Mouse (Mus musculus) stomach, postnatal 0 days (tissue): ENCODE results near the gene Dlk1. TPM values are rescaled to one million over a fixed set of nuclear protein-coding genes. Genes with fewer than 3 reads are reported as not detected.
A peak's percentile ranks its signal among the peaks of the same experiment; 100 is the strongest.

ENCODE experiments used
- ATAC-seq: fragments of 200-750 bp; cut with Nextera tagmentation; 2 replicates; pipeline ENCODE4 v1.8.0; 2017; ENCODE audit not compliant: low FRiP score, low TSS enrichment
- DNase-seq: peaks from one replicate; pipeline ENCODE4 v3.0.0-alpha.2; 2016; ENCODE audit warnings: low spot score
- H3K27ac ChIP-seq: fragments of 300-500 bp; sonication (generic); replicated peaks from 2 replicates; pipeline ENCODE4 v1.5.1; 2014; ENCODE audit warnings: mild to moderate bottlenecking, control low read depth
- H3K27me3 ChIP-seq: fragments of 300-500 bp; sonication (generic); 2 replicates; pipeline ENCODE4 v1.6.1; 2014; ENCODE audit warnings: low read length; ENCODE audit not compliant: control insufficient read depth, insufficient read depth
- H3K36me3 ChIP-seq: fragments of 300-500 bp; sonication (generic); 2 replicates; pipeline ENCODE4 v1.6.1; 2014; ENCODE audit warnings: low read length, mixed read lengths; ENCODE audit not compliant: control insufficient read depth, insufficient read depth
- H3K4me1 ChIP-seq: fragments of 300-500 bp; sonication (generic); replicated peaks from 2 replicates; pipeline ENCODE4 v1.6.1; 2014; ENCODE audit warnings: antibody characterized with exemption; ENCODE audit not compliant: control insufficient read depth, insufficient read depth
- H3K4me2 ChIP-seq: fragments of 300-500 bp; sonication (generic); replicated peaks from 2 replicates; pipeline ENCODE4 v1.6.1; 2014; ENCODE audit warnings: low read depth, mild to moderate bottlenecking, control low read depth, moderate library complexity
- H3K4me3 ChIP-seq: fragments of 300-500 bp; sonication (generic); 2 replicates; pipeline ENCODE4 v1.5.1; 2014; ENCODE audit warnings: low read depth, low read length, control low read depth
- H3K9ac ChIP-seq: fragments of 300-500 bp; sonication (generic); 2 replicates; pipeline ENCODE4 v1.6.1; 2014; ENCODE audit warnings: mild to moderate bottlenecking, low read length, control low read depth, mixed read lengths
- H3K9me3 ChIP-seq: fragments of 300-500 bp; sonication (generic); 2 replicates; pipeline ENCODE4 v1.6.1; 2016; ENCODE audit warnings: low read length; ENCODE audit not compliant: control insufficient read depth
- CTCF ChIP-seq: IDR thresholded peaks from 2 replicates; pipeline ENCODE4 v1.5.1; 2016; ENCODE audit warnings: antibody characterized with exemption, low read depth, mild to moderate bottlenecking, moderate library complexity
- EP300 ChIP-seq: optimal IDR thresholded peaks from 2 replicates; pipeline ENCODE3; 2016; ENCODE audit warnings: antibody characterized with exemption
- WGBS: fragments of 180-500 bp; shearing (Covaris S2); extraction: QIAGEN DNeasy Blood & Tissue Kit; methylation state at CpG from one replicate; pipeline ENCODE4 v1.1.7; 2014; 5-methylcytosine and 5-hydroxymethylcytosine counted together
- polyA plus RNA-seq: library from polyadenylated mRNA; unstranded; fragments of >200 nt; fragmentation: Nextera tagmentation; extraction: Ambion mirVana; gene quantifications from 2 replicates; pipeline ENCODE4 v1.2.1, GENCODE M21; 2015

The Dlk1 gene
- polyA plus RNA-seq, 1 experiment from 2014 or later = 187 TPM

GRCm38 (mm10) chr12:109423163-109423562, 29.5 kb upstream of the Dlk1 start:
- DNase-seq (peak; percentile 48), ATAC-seq (peak; percentile 73; the same call in 1 of the 2 replicates)
- Histone ChIP-seq H3K4me1 (peaks cover 7% of the 10 kb centered on the region; the same call in 1 of the 2 replicates), H3K4me3 (no peak overlapping the region), H3K27me3 (no peaks in the 10 kb centered on the region), H3K36me3 (no peaks in the 10 kb centered on the region), H3K4me2 (no peak overlapping the region), H3K27ac (peak overlapping the region; percentile 24; the same call in 1 of the 2 replicates), H3K9ac (no peak overlapping the region), H3K9me3 (no peaks in the 10 kb centered on the region)
- 13% methylated on average over 2 of the region's 2 CpGs for WGBS
- TF ChIP-seq CTCF = no peak
- no peak for TF ChIP-seq EP300

- H3K9me3 ChIP-seq = no peaks in the 10 kb centered on the region
- no peak overlapping the region for H3K4me2 ChIP-seq
- no peaks in the 10 kb centered on the region for H3K27me3 ChIP-seq
- no peak overlapping the region for H3K9ac ChIP-seq
- DNase-seq = no peak
- H3K4me3 ChIP-seq = no peak overlapping the region
- no peaks in the 10 kb centered on the region for H3K36me3 ChIP-seq
- 66% methylated on average over 4 of the region's 4 CpGs for WGBS
- 0 out of 2 replicates have a peak, but pooled peaks cover 3% of the 10 kb centered on the region for H3K4me1 ChIP-seq
- TF ChIP-seq CTCF = no peak
- no peak for TF ChIP-seq EP300
- H3K27ac ChIP-seq = no peak overlapping the region
- ATAC-seq = 0 out of 2 replicates have a peak, but pooled peaks have one; percentile 11
Measured at GRCm38 (mm10) chr12:109423716-109424429, 28.8 kb upstream of the Dlk1 start.

- H3K9ac ChIP-seq = no peak overlapping the region
- ATAC-seq (peak; percentile 33; the same call in 1 of the 2 replicates), DNase-seq (no peak)
- H3K27me3 ChIP-seq = no peaks in the 10 kb centered on the region
- WGBS = 22% methylated on average over 20 of the region's 20 CpGs
- H3K9me3 ChIP-seq = no peaks in the 10 kb centered on the region
- no peaks in the 10 kb centered on the region for H3K36me3 ChIP-seq
- H3K4me3 ChIP-seq = no peak overlapping the region
- no peak overlapping the region for H3K4me2 ChIP-seq
- no peak overlapping the region for H3K27ac ChIP-seq
- 0 out of 2 replicates have a peak, but pooled peaks cover 2% of the 10 kb centered on the region for H3K4me1 ChIP-seq
- TF ChIP-seq EP300 (no peak), CTCF (no peak)
Measured at GRCm38 (mm10) chr12:109424753-109425332, 27.8 kb upstream of the Dlk1 start.

GRCm38 (mm10) chr12:109425982-109426381, 26.6 kb upstream of the Dlk1 start:
- Histone ChIP-seq H3K9ac (no peak overlapping the region), H3K9me3 (no peaks in the 10 kb centered on the region)

GRCm38 (mm10) chr12:109432475-109433130, 20.0 kb upstream of the Dlk1 start:
- H3K36me3 ChIP-seq = no peaks in the 10 kb centered on the region
- H3K9ac ChIP-seq = no peak overlapping the region
- H3K4me2 ChIP-seq = no peak overlapping the region
- no peak for TF ChIP-seq CTCF
- TF ChIP-seq EP300 = no peak
- no peak for ATAC-seq
- H3K9me3 ChIP-seq = no peaks in the 10 kb centered on the region
- no peak overlapping the region for H3K27ac ChIP-seq
- no peak for DNase-seq
- peaks cover 10% of the 10 kb centered on the region for H3K4me1 ChIP-seq
- H3K4me3 ChIP-seq = no peak overlapping the region
- WGBS = 61% methylated on average over 6 of the region's 6 CpGs
- no peaks in the 10 kb centered on the region for H3K27me3 ChIP-seq

More at GRCm38 (mm10) chr12:109425982-109426381, 26.6 kb upstream of the Dlk1 start:
- no peak overlapping the region for H3K4me3 ChIP-seq
- ATAC-seq = no peak
- 80% methylated on average over 12 of the region's 12 CpGs for WGBS
- H3K4me1 ChIP-seq = no peaks in the 10 kb centered on the region
- no peaks in the 10 kb centered on the region for H3K27me3 ChIP-seq
- H3K36me3 ChIP-seq = no peaks in the 10 kb centered on the region
- H3K27ac ChIP-seq = no peak overlapping the region
- H3K4me2 ChIP-seq = no peak overlapping the region
- TF ChIP-seq EP300 = no peak
- TF ChIP-seq CTCF = no peak
- DNase-seq = no peak
